9 mouse cellular contexts compared by ENCODE assay signal in genomic region chr15:94254861-94255516, GRCm38 (mm10).
DNase-seq lines count a peak whose midpoint lies in the region; ATAC-seq and TF ChIP-seq lines count a peak whose summit lies in the region.
"Had no signal": no experiment of that assay in that cellular context is flagged by ENCODE, and none has a peak within 500 bp of the region (broad histone marks: within the 10 kb centered on the region; RNA-seq: fewer than 3 reads in every experiment).

No protein-coding gene starts in this region.

- H3K9me3 ChIP-seq in kidney, embryonic 14.5 days (ENCODE audit: control insufficient read depth, low read length) = no peaks in the 10 kb centered on the region

- peak; percentile 30 for TF ChIP-seq CTCF in left cerebral cortex, adult 2 months (IDR thresholded peaks at IDR 0.05)

- H3K27ac ChIP-seq in kidney, embryonic 14.5 days (ENCODE audit: low read depth, low read length) = no peak overlapping the region
- H3K27ac ChIP-seq in left cerebral cortex, adult 2 months = no peak overlapping the region

- DNase-seq in adrenal gland, postnatal 14 days = peak; percentile 35
- DNase-seq in adrenal gland, adult 8-10 months = no peak
- DNase-seq in kidney, postnatal 10 days = peak; percentile 48
- peak; percentile 47 to 50 for DNase-seq in CD8-positive naive resting alpha-beta T cell, adult 2 months (ENCODE audit: low read depth in 2 of 2, low spot score in 2 of 2)
- peak in 1 of 2 experiments; percentile 38 for DNase-seq in left cerebral cortex, adult 2 months (ENCODE audit: extremely low spot score in 1 of 2, low spot score in 2 of 2)
- no peak for DNase-seq in retina, postnatal 1 day
- DNase-seq: kidney, adult 2 months had no signal

- H3K36me3 ChIP-seq in kidney, embryonic 14.5 days (ENCODE audit: control insufficient read depth, insufficient read depth, low read length) = no peaks in the 10 kb centered on the region

- no peak overlapping the region for H3K9ac ChIP-seq in kidney, embryonic 14.5 days (ENCODE audit: low read depth, low read length)

- H3K4me2 ChIP-seq in kidney, embryonic 14.5 days (replicated peaks; ENCODE audit: low read depth, low read length) = no peak overlapping the region

- H3K4me1 ChIP-seq in kidney, embryonic 14.5 days (ENCODE audit: control insufficient read depth, insufficient read depth, low read length) = no peaks in the 10 kb centered on the region

- 83% methylated on average over 3 of the region's 3 CpGs for WGBS in kidney, embryonic 14.5 days

- intact Hi-C loops in left cerebral cortex, adult 2 months (cut with DNase I) = loop anchor here (5.0 kb wide), 2 partner anchors 423 to 658 kb away; partner anchors contain the start of gene Prickle1

- no peak overlapping the region for H3K4me3 ChIP-seq in kidney, embryonic 14.5 days (ENCODE audit: low read length)
- H3K4me3 ChIP-seq in left cerebral cortex, adult 2 months = no peak overlapping the region

- H3K27me3 ChIP-seq in kidney, embryonic 14.5 days (ENCODE audit: control insufficient read depth, insufficient read depth, low read length) = no peaks in the 10 kb centered on the region

- ATAC-seq in kidney, embryonic 14.5 days (ENCODE audit: low FRiP score, low TSS enrichment) = no peak
- ATAC-seq in erythroblast, adult 5-6 weeks (replicated peaks; ENCODE audit: low FRiP score, poor library complexity, severe bottlenecking) = no peak

Comparison
In these comparisons a context has a peak if more than half of its experiments do, and no peak if none do; other contexts are left out.
1. DNase-seq: peak in adrenal gland, postnatal 14 days (single experiment), kidney, postnatal 10 days (single experiment) and CD8-positive naive resting alpha-beta T cell, adult 2 months (2 of 2); none in adrenal gland, adult 8-10 months (single experiment) and retina, postnatal 1 day (single experiment).